Mouse (Mus musculus) urinary bladder, postnatal 25 days (tissue): ENCODE measurements around the gene Aaas.
A peak's percentile ranks its signal among the peaks of the same experiment; 100 is the strongest.
"Not testable (repeated sequence)": the region's sequence is repeated elsewhere in the genome, so short reads cannot be mapped to it uniquely, and the experiment has no call there.

Experiments used
- DNase-seq: peaks from one replicate; pipeline ENCODE4 v3.0.0; 2022; ENCODE audit warnings: low spot score

Aaas gene

DNA sequence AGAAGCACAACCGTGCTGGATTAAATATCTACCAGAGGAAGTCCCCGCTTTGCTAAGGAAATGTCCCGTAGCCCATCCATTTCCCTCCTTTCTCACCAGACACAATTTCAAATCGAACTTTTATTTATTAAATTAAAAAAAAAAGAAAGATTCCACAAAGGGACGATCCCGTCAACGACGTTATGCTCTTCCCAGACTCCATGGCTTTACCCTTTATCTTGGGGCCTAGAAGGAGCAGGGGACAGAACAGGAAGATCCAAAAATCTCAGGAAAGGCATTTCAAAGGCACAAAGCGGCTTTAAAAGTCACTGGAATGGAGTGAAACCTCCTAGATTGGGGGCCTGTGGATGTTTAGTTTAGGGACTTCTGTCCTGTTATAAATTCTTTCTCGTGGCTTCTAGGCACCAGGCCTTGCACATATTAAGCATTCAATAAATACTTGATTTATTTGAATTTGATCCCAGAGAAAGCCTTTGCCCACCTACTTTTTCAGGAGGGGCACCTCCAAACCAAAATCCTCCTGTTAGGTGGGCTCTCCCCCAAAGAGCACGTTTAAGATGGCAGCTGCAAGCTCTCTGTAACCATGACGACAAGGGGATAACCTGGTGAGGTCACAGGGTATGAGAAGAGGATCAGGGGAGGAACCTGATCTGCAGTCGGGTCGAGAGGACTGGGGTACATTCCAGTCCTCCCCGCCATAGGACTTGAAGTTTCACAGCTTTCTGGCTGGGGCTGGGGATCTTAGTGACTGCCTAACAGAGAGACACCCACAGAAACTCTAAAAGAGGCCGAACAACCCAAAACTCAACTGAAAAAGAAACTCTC, 6.1 kb upstream of the Aaas start:
- DNase-seq, result no peak

DNA sequence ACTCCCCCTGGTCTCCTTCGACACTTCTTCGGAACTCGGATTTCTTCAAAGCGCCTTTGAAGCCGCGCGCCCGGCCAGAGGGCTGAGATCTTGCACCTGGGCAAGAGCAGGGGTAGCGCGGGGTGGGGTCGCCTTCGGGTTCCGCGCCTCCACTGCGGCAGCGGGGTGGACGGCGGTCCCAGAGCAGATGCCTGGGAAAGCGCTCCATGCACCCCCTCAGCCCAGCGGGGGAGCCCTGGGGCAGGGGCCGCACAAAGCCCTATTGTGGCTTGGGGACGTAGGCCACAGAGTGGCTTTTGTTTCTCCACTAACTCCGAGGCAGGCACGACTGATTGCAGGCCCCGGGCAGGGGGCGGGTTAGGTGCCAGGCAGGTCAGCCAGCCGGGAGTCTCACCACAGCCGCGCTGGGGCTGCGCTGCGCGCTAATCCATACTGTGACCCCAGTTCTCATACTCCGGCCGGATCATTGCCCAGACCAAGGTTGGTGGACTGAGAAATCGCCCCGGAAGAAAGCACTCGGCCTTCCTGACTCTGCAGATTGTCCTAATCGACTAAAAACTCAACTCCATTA, 5.4 kb upstream of the Aaas start:
- DNase-seq, result no peak

DNA sequence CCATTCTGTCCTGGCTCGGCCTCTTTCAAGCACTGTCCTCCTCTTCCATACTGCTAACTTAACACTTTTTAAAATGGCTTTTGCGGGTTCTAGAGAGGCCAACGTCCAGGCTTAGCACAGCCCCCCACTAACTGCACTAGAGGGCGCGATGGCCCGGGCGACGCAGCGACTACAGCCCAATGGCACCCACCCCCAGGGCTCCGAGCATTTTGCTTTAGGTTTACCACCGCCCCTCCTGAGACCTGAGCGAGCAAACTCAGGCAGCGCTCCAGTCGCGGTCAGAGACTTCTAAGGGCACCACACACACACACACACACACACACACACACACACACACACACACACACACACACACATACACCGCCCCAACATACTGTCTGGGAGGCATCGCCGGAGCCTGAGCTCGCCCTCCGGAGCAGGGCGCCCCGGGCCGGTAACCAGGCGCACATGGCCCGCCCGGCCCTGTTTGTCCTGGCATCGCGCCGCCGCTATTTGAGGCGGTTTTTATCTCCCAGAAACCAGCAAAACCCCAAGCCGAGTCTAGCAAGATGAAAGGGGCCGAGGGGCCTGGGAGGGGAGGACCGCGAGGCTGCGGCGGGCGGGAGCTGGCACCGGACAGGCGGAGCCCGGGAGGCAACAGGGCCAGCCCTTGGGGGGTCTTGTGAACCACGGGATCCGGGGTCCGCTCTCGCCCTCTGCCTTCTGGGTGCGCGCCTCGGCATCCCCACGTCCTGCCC, 4.7 kb upstream of the Aaas start:
- peak; percentile 38 for DNase-seq

DNA sequence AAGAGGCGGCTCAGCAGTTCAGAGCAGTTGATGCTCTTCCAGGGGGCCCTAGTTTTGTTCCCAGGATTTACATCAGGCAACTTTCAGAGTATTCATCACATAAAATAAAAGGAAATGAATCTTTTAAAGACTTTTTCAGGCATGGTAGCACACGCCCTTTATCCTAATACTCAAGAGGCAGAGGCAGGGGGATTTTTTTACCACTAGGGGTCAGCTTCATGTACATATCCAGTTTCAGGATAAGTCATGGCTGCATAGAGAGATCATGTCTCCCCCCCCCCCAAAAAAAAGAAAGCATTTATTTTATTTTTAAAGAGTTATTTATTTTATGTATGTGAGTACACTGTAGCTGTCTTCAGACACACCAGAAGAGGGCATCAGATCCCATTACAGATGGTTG, 3.4 kb upstream of the Aaas start:
- DNase-seq, result no peak

DNA sequence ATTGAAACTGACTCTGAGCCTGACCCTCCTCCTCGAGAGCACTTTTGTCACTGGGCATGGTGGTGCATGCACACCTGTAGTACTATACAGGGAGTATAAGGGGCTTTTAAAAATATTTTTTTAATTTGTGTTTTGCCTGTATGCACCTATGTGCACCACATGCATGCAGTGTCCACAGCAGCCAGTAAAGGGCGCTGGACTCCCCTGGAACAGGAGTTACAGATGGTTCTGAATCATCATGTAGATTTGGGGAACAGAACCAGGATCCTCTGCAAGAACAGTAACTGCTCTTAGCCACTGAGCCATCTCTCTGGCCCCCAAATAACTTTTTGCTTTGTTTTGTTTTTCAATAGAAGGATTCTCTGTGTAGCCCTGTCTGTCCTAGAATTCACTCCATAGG, 1.6 kb upstream of the Aaas start:
- DNase-seq, result no peak

DNA sequence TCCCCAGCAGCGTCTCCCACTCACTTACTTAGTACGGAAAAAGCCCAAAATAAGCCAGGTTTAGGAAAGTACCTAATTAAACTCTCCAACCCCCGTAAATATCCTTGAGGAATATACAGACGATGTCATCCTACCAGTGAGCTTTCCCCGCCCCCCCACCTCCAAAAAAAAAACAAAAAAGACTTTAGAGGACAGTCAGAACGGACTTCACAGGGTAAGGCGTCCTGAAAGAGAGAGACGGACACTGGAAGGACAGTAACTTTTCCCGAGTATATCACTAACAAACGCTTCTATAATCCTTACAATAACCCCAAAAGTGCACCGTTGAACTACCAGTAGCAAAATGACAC, 346 bp upstream of the Aaas start:
- DNase-seq, result no peak

DNA sequence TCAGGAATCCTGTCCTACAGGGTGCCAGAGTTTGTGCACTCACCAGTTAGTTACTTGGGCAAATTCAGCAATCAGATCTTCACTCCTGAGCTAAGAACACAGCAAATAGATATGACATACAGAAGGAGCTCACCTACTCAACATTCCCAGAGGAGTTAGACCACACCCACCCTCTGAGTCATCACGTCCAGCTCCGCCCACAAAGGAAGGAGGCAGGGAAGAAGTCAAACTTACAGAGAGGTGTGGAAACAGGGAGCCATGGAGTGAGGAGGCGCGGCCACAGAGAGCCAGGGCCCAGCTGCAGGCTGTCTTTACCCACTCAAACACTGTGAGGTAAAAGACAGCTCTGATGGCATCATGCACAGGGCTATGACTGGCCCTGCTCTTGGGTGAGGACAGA, 4.1 kb downstream of the Aaas start:
- no peak for DNase-seq

DNA sequence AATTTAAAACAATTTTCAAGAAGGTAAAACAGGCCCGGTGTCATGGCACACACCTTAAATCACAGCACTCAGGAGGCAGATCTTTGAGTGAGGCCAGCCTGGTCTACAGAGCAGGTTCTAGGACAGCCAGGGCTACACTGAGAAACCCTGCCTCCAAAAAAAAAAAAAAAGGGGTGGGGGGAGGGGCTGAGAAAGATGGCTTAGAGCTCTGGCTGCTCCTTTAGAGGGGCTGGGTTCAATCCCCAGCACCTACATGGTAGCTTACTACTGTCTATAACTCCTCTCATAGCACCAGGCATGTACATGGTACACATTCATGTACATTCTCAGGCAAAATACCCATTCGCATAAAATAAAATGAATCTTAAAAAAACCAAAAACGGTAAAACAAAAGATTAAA, 6.1 kb downstream of the Aaas start:
- DNase-seq, result no peak

DNA sequence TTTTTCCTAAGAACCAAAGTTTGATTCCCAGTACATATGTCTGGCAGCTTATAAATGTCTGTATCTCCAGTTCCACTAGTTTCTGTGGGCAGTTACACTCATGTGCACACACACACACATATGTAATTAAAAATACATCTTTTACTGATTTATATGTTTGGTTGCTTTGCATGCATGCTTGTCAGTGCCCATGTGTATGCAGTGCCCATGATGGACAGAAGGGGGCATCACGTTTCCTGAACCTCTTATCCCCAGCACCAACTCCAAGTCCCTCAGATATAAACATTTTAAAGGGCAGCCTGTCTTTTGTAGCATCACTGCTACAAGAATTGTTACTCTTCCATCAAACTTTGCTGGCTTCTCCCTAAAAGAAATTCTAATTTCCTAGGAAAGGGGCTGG, 9.0 kb downstream of the Aaas start:
- no peak for DNase-seq

DNA sequence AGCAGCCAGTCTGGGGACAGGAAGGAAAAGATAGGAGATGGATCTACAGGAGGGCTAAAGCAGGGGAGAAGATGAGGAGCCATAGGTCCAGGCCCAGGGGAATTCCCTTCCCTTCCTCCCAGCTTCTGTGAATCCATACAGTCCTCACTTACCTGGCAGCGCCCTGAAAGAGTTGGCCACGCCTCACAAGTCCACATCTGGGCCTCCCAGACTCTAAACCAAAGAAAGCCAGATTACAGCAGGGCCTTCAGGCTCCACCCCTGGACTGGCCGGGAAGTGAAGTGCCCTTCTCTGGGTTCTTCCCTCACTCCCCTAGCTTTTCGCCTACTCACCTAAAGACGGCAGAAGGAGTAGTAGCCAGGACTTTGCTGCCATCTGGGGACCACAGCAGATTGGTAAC, 11.0 kb downstream of the Aaas start:
- DNase-seq, result no peak

DNA sequence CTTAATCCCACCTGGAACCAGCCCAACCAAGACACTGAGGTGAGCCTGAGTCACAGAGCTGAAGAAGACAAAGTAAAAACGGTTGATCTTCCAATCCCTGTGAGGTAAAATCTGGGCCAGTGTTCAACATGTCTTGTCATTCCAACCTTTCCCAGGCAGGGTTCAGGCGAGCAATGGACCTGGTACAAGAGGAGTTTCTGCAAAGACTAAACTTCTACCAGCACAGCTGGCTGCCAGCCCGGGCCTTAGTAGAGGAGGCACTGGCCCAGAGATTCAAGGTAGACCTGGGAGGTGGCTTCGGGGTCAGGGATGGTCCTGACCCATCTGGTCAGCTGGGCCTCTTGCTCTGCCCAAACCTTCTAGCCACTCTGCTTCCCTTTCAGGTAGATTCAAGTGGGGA, 13.6 kb downstream of the Aaas start:
- DNase-seq, result no peak

DNA sequence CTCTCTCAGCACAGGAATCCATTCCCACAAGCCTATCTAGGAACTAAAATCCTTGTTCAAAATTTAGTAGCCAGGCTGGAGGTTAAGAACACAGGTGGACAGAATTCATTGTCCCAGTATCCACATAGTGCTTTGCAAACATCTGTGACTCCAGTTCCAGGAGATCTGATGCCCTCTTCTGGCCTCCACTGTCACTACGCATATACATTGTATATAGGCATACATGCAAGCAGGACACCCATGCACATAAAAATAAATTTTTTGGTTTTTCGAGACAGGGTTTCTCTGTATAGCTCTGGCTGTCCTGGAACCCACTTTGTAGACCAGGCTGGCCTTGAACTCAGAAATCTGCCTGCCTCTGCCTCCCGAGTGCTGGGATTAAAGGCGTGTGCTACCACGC, 14.6 kb downstream of the Aaas start:
- not testable (repeated sequence) for DNase-seq

DNA sequence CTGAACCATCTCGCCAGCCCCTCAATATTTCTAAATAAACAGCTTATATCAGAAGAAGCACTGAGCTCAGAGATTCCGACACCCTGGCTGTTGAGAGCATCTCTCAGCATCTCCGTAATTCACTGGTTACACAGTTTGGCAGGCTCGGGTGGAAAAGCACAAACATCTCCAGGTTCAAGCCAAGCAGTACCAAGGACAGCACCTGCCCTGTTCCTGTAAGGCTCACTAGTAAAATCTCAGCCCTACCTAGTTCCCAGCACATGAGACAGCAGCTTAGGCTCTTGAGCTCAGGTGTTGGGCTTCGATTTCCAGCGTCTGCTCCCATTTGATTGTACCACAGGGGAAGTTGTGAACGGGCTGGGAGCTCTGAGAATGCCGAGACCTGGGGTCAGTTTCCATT, 15.3 kb downstream of the Aaas start:
- DNase-seq, result no peak

DNA sequence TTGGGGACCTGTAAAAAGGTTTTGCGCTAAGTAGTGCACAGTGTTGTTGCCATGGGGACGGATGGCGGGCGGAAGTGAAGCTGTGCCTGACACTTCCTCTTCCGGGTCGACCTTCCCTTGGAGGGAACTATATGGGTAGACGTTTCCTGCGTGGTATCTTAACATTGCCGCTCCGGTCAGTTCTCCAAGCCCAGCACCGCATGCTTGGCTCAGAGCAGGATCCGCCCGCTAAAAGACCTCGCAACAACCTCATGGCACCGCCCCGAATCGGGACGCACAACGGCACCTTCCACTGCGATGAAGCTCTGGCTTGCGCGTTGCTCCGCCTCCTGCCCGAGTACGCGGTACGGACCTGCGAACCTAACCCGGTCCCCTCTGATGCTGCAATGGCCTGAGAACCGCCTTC, 19.0 kb downstream of the Aaas start, which contains the start of gene Myg1:
Gene Myg1, plus strand, starts transcription at position 100 of the 406 bp plus-strand sequence.
- peak; percentile 80 for DNase-seq

DNA sequence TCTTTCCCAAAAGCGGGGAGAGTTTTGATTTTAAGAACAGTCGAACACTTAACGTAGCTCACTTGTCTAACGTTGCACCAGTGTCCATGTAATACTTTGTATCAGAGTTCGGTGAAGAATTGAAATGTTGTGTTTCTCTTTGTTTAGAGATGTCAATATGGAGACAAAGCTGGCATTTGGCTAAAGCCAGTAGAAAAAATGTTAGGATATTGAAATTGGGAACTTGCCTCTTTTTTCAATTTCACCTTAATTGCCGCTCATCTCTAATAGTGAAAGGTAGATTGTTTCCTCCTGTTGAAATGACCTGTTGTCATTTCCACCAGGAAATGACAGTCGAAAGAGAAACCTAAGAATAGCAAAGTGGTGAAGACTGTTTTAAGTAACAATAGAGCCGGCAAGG, 23.7 kb downstream of the Aaas start:
- DNase-seq, result no peak

DNA sequence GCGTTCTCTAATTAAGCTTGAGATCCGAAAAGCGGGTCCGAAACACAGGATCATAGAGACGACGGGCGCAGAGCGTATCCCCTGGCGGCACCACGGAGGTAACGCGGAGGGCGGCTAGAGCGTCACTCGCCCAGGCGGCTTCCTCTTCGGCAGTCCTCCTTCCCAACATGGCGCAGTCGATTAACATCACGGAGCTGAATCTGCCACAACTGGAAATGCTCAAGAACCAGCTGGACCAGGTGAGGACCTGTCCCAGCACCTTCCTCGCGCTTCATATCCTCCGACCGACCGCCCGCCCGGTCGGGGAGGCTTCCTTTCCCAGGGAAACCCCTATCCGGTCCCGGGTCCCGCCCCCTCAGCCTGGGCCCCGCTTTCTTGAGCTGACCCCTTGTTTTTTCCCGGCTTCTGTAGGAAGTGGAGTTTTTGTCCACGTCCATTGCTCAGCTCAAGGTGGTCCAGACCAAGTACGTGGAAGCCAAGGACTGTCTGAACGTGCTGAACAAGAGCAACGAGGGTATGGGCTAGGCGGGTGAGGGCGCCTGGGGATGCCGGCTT, 24.5 kb downstream of the Aaas start, which contains the start of gene Pfdn5:
Gene Pfdn5, plus strand, starts transcription at position 95 of the 555 bp plus-strand sequence.
- DNase-seq, result peak; percentile 82

DNA sequence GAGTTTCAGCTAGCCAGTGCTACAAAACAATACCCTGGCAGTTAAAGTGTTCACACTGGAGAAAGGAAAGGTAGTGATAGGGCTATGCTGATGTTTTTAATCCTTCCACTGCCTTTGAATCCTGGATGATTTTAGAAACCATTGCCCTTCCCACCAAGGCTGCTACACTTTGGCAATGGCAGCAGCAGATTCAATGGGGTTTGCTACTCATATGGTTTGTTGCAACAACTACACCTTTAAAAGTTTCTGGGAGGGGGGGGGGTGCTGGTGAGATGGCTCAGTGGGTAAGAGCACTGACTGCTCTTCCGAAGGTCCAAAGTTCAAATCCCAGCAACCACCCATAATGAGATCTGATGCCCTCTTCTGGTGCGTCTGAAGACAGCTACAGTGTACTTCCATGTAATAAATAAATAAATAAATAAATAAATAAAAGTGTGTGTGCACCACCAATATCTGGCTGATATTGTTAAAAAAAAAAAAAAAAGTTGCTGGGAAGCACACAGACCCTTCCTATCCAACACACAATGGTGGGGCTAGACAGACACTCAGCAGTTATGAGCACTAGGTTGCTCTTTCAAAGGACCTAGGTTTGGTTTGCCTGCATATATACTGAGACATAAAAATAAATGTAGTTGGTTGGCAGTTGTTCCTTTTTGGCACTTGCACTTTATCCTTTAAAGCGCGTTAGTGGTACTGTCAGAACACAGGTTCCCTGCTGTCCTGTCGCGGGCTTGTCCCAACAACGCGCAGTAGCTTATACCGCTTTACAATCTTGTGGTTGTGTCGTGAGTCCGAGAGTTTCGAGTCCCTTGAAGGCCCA, 25.7 kb downstream of the Aaas start:
- DNase-seq, result no peak

DNA sequence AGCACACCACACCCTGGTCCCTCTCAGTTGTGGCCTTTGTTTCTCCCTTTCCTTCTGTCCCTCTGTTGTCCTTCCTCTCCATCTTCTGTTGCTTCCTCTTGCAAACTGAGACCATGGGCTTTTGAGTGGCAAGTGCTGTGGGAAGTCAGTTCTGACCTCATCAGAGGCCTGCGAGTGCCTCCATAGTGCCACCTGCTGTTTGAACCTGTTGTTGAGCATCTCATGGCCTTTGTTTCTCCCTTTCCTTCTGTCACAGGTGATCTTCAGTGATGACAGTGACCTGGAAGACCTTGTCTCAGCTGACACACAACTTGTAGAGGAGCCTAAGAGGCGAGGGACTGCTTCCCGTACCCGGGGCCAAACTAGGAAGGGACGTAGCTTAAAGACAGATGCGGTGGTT, 34.3 kb downstream of the Aaas start:
- DNase-seq, result peak; percentile 57

DNA sequence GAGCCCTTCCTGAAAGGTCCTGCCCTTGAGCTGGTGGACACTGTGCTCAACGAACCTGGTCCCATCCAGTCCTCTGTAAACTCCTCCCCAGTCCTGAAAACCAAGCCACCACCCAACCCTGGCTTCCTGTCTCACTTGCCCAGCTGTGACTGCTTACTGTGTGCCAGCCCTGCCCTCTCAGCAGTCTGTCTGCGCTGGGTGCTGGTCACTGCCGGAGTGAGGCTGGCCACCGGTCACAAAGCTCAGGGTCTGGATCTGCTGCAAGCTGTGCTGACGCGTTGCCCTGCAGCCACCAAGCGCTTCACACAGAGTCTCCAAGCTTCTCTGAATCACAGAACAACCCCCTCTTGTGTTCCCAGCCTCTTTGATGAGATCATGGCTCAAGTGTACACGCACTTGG, 35.3 kb downstream of the Aaas start:
- DNase-seq, result no peak

DNA sequence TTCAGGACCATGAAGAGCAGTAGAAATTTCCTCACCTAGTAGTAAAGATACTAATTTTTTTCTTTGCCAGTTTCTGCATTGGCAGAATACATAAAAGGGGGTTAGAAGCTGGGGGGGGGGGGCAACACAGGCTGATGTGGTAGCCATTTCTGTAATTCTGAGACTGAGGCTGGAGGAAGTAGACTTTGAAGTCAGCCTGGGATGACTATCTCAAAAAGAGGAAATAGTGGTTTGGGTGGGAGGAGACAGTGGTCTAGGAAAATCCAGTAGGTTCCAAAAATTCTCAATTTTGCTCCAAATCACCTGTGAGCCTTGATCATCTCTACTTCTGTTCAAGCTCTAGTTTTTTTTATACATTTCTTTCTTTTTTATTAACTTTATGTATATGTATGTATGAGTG, 39.1 kb downstream of the Aaas start:
- DNase-seq, result no peak

DNA sequence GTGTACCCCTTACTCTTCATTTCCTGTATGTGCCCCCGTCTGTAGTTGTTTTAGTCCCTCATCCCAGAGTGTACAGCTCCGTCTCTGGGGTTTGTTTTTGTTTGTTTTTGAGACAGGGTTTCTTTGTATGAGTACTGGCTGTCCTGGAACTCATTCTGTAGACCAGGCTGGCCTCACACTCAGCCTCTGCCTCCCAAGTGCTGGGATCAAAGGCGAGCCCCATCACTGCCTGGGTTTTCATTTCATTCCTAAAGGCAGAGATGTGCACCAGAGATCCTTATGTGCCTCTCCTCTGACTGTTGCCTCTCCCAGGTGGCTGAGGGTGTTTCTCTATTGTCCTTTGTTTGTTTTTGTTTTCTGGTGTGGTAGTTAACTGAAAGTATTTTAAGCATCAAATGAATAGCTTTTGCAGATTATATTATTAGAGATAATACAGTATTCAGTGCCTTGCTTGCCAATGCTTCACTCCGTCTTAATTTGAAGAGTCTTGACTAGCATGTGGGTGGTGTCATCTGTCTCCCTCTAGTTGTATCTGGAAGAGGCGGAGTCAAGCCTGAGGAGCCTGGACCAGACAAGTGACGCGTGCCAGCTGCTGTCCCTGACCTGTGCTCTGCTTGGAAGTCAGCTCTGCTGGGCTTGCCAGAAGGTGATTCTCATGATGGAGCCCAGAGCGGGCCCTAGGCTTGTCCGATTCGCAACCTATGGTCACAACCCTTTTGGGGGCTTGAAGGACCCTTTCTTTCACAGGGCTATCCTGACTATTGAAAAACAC, 40.3 kb downstream of the Aaas start:
- DNase-seq, result no peak
